Mouse (Mus musculus): ENCODE data around the gene Icam2. TPM values are rescaled to one million over a fixed set of nuclear protein-coding genes. Genes with fewer than 3 reads are reported as not detected.

Icam2 gene
- polyA plus RNA-seq (2015; fragmentation: Nextera tagmentation; extraction: Ambion mirVana), result 13.4 and 16.4 TPM in 2 replicates

DNA sequence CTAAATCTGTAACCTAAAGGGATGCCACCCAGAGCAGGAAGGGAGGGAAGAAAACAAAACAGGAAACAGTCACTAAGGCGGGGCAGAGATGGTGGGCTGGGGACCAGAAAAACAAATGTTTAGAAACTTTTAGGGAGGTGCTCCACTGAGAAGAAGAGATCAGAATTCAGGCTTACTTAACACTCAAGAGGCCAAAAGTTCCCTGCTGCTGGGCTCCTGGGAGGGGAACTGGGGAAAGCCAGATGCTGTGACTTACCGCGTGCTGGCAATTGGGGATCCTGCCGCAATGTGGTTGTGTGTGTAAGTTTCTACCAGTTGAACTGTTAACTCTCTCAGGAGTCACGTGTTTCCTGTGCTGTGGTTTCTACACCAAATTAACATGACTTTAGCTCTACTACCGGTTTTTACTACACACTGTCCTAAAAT is at the start of gene Icam2:
TSS of gene Icam2 (minus strand) at position 285 of the 426 bp plus-strand sequence.
- Histone ChIP-seq H3K9me3 (replicated peaks) (no peaks in the 10 kb centered on the region), H3K27me3 (no peaks in the 10 kb centered on the region), H3K4me3 (replicated peaks) (0 out of 2 replicates have a peak within 1 kb of the TSS, but pooled peaks have one; percentile 8), H3K36me3 (replicated peaks) (no peaks in the 10 kb centered on the region), H3K4me2 (peak within 1 kb of the TSS; percentile 31), H3K9ac (no peak within 1 kb of the TSS), H3K4me1 (replicated peaks) (peaks cover 48% of the 10 kb centered on the region), H3K27ac (replicated peaks) (peak within 1 kb of the TSS; percentile 39)
- ATAC-seq (ENCODE audit: insufficient read depth), result no peak
- WGBS (ENCODE audit: insufficient replicate concordance), result 15% methylated on average over 6 of the region's 6 CpGs

DNA sequence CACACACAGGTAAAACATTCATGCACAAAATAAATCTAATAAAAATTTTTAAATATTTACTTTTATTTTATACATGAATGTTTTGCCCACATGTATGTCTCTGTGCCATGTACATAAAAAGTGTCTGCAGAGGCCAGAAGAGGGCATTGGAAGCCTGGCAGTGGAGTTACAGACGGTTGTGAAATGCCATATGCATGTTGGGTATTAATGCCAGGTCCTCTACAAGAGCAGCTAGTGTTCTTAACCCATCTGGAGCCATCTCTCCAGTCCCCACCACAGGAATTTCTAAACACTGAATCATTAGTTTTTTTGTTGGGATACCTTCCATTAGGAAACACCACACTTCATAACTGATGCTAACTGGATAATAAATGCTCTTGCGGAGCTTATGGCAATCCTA is 49.7 kb upstream of the Icam2 start:
- ATAC-seq (ENCODE audit: insufficient read depth), result no peak
- H3K27me3 ChIP-seq, result no peaks in the 10 kb centered on the region
- no peaks in the 10 kb centered on the region for H3K9me3 ChIP-seq (replicated peaks)
- no peak overlapping the region for H3K9ac ChIP-seq
- H3K4me3 ChIP-seq (replicated peaks), result no peak overlapping the region
- no peak overlapping the region for H3K27ac ChIP-seq (replicated peaks)
- WGBS (ENCODE audit: insufficient replicate concordance), result 72% methylated on average over 2 of the region's 2 CpGs
- peaks cover 18% of the 10 kb centered on the region for H3K36me3 ChIP-seq (replicated peaks)
- H3K4me1 ChIP-seq (replicated peaks), result peaks cover 27% of the 10 kb centered on the region
- H3K4me2 ChIP-seq, result no peak overlapping the region

DNA sequence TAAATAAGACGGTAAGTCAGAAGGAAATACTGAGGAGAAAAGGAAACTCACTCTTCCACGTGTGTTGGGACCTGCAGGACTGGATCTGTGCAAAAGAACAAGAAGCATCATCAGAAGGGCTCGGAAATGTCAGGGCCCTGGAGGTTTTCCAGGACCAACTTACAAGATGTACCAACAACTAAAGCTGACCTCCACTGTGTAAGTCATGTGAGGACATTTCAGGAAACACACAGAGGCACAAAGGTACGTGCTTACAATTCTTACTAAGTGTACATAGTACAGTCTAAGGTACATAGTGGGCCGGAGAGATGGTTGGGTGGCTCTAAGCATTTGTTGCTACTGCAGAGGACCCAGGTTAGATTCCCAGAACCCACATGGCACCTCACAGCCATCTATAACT is 49.2 kb upstream of the Icam2 start:
- no peak overlapping the region for H3K4me3 ChIP-seq (replicated peaks)
- peaks cover 27% of the 10 kb centered on the region for H3K4me1 ChIP-seq (replicated peaks)
- no peaks in the 10 kb centered on the region for H3K27me3 ChIP-seq
- no peak overlapping the region for H3K27ac ChIP-seq (replicated peaks)
- no peaks in the 10 kb centered on the region for H3K9me3 ChIP-seq (replicated peaks)
- H3K4me2 ChIP-seq, result no peak overlapping the region
- H3K36me3 ChIP-seq (replicated peaks), result peaks cover 18% of the 10 kb centered on the region
- no peak overlapping the region for H3K9ac ChIP-seq
- 72% methylated on average over 5 of the region's 5 CpGs for WGBS (ENCODE audit: insufficient replicate concordance)
- ATAC-seq (ENCODE audit: insufficient read depth), result peak; percentile 67

DNA sequence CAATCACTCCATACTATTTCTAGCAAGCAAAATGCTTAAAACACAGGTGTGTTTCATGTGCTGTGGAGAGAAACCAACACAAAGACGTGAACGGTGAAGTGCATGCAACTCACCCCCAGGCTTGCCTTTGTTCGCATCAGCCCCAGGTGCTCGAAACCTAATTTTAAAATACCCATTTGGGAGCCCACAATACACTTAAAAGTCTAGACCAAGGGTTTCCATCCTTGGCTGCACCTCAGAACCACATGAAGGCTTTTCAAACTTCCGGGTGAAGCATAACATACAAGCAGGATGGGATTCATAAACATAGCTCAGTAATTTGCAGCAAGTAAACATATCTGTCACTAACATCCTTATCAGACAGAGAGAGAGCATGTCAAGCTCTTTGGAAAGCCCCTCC is 42.5 kb upstream of the Icam2 start:
- H3K36me3 ChIP-seq (replicated peaks), result peaks cover 32% of the 10 kb centered on the region
- H3K4me1 ChIP-seq (replicated peaks), result 0 out of 2 replicates have a peak, but pooled peaks cover 10% of the 10 kb centered on the region
- ATAC-seq (ENCODE audit: insufficient read depth), result no peak
- H3K27me3 ChIP-seq, result no peaks in the 10 kb centered on the region
- 81% methylated on average over 5 of the region's 5 CpGs for WGBS (ENCODE audit: insufficient replicate concordance)
- no peak overlapping the region for H3K4me3 ChIP-seq (replicated peaks)
- no peak overlapping the region for H3K4me2 ChIP-seq
- H3K9me3 ChIP-seq (replicated peaks), result no peaks in the 10 kb centered on the region
- no peak overlapping the region for H3K27ac ChIP-seq (replicated peaks)
- no peak overlapping the region for H3K9ac ChIP-seq

DNA sequence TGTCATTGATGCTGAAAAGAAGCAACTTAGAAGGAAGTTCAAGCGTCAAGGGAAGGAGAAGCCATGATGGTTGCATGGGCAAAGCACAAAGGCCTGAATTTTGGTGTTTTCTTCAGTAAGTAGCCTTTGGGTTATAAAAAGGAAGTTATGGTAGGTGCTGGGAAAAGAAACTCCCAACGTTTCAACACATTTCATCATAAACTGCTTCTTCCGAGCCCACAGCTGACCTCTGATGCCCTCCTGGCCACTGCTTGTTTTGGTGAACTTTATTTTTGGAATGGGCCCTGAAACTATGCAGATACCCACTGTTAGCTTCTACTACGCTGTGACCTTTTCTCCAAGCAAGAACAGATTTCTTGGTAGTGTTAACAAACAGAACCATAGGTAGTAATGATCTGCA is 41.8 kb upstream of the Icam2 start:
- H3K4me2 ChIP-seq, result no peak overlapping the region
- 0 out of 2 replicates have a peak, but pooled peaks cover 10% of the 10 kb centered on the region for H3K4me1 ChIP-seq (replicated peaks)
- no peaks in the 10 kb centered on the region for H3K27me3 ChIP-seq
- H3K36me3 ChIP-seq (replicated peaks), result peaks cover 36% of the 10 kb centered on the region
- H3K9ac ChIP-seq, result no peak overlapping the region
- H3K27ac ChIP-seq (replicated peaks), result 0 out of 2 replicates have a peak overlapping the region, but pooled peaks have one; percentile 20
- no peak for ATAC-seq (ENCODE audit: insufficient read depth)
- H3K4me3 ChIP-seq (replicated peaks), result no peak overlapping the region
- no peaks in the 10 kb centered on the region for H3K9me3 ChIP-seq (replicated peaks)
- WGBS (ENCODE audit: insufficient replicate concordance), result 55% methylated on average over 4 of the region's 4 CpGs

DNA sequence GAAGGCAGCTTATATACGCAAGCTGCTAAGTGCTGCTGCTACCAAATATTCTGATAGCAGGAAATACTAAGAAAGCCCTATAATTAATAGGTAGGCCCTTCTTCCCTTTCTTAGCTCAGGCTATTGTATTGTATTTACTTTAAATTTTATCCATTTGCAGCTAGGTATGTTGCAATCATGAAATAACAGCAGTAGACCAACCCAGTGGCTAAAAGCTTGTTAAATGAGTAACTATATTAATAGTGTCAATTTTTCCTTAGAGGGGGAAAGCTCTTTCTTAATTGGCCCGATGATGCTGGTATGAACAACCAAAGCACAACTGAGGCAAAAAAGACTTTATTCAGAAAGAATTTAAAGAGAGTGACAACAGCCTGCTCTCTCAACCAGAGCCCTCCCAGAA is 40.7 kb upstream of the Icam2 start:
- Histone ChIP-seq H3K4me2 (no peak overlapping the region), H3K27ac (replicated peaks) (0 out of 2 replicates have a peak overlapping the region, but pooled peaks have one; percentile 16), H3K9ac (no peak overlapping the region), H3K9me3 (replicated peaks) (no peaks in the 10 kb centered on the region), H3K36me3 (replicated peaks) (peaks cover 27% of the 10 kb centered on the region), H3K4me3 (replicated peaks) (no peak overlapping the region), H3K4me1 (replicated peaks) (0 out of 2 replicates have a peak, but pooled peaks cover 10% of the 10 kb centered on the region), H3K27me3 (no peaks in the 10 kb centered on the region)
- WGBS (ENCODE audit: insufficient replicate concordance), result 72% methylated on average over 2 of the region's 2 CpGs
- no peak for ATAC-seq (ENCODE audit: insufficient read depth)

GRCm38 (mm10) chr11:106428106-106428505 is 40.2 kb upstream of the Icam2 start:
- H3K4me3 ChIP-seq (replicated peaks), result no peak overlapping the region
- ATAC-seq (ENCODE audit: insufficient read depth), result no peak
- H3K4me2 ChIP-seq, result no peak overlapping the region
- no peak overlapping the region for H3K9ac ChIP-seq
- 24% methylated on average over 4 of the region's 4 CpGs for WGBS (ENCODE audit: insufficient replicate concordance)
- 0 out of 2 replicates have a peak, but pooled peaks cover 10% of the 10 kb centered on the region for H3K4me1 ChIP-seq (replicated peaks)
- no peaks in the 10 kb centered on the region for H3K9me3 ChIP-seq (replicated peaks)
- no peaks in the 10 kb centered on the region for H3K27me3 ChIP-seq
- peaks cover 27% of the 10 kb centered on the region for H3K36me3 ChIP-seq (replicated peaks)
- H3K27ac ChIP-seq (replicated peaks), result no peak overlapping the region

GRCm38 (mm10) chr11:106426447-106426846 is 38.6 kb upstream of the Icam2 start:
- H3K27me3 ChIP-seq, result no peaks in the 10 kb centered on the region
- WGBS (ENCODE audit: insufficient replicate concordance), result 75% methylated on average over 4 of the region's 4 CpGs
- H3K36me3 ChIP-seq (replicated peaks), result peaks cover 39% of the 10 kb centered on the region

DNA sequence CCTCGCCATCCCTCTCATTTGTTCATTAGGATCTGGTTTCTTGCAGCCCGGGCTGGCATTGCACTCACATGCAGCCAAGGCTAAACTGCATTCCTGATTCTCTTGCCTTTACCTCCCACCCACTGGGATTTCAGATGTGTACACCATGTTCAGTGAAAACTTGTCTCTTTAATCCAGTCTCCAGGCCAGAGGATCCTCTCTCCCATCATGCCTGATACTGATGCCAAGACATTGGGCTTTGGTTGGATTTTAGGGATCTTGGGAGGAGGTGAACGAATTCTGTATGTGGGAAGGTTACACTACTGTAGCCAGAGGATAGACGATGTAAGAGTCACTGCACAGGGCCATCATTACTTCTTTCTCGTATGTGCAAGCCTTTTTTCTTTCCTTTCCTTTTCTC is 37.3 kb upstream of the Icam2 start:
- Histone ChIP-seq H3K36me3 (replicated peaks) (peaks cover 45% of the 10 kb centered on the region), H3K27ac (replicated peaks) (no peak overlapping the region), H3K9ac (no peak overlapping the region), H3K4me1 (replicated peaks) (peaks cover 12% of the 10 kb centered on the region), H3K27me3 (no peaks in the 10 kb centered on the region), H3K4me3 (replicated peaks) (no peak overlapping the region), H3K4me2 (no peak overlapping the region), H3K9me3 (replicated peaks) (no peaks in the 10 kb centered on the region)
- ATAC-seq (ENCODE audit: insufficient read depth), result no peak
- 76% methylated on average over 5 of the region's 5 CpGs for WGBS (ENCODE audit: insufficient replicate concordance)

More at GRCm38 (mm10) chr11:106426447-106426846, 38.6 kb upstream of the Icam2 start:
- ATAC-seq (ENCODE audit: insufficient read depth), result no peak
- no peaks in the 10 kb centered on the region for H3K9me3 ChIP-seq (replicated peaks)
- no peak overlapping the region for H3K4me2 ChIP-seq
- no peak overlapping the region for H3K4me3 ChIP-seq (replicated peaks)
- 0 out of 2 replicates have a peak, but pooled peaks cover 10% of the 10 kb centered on the region for H3K4me1 ChIP-seq (replicated peaks)
- H3K27ac ChIP-seq (replicated peaks), result no peak overlapping the region
- no peak overlapping the region for H3K9ac ChIP-seq

DNA sequence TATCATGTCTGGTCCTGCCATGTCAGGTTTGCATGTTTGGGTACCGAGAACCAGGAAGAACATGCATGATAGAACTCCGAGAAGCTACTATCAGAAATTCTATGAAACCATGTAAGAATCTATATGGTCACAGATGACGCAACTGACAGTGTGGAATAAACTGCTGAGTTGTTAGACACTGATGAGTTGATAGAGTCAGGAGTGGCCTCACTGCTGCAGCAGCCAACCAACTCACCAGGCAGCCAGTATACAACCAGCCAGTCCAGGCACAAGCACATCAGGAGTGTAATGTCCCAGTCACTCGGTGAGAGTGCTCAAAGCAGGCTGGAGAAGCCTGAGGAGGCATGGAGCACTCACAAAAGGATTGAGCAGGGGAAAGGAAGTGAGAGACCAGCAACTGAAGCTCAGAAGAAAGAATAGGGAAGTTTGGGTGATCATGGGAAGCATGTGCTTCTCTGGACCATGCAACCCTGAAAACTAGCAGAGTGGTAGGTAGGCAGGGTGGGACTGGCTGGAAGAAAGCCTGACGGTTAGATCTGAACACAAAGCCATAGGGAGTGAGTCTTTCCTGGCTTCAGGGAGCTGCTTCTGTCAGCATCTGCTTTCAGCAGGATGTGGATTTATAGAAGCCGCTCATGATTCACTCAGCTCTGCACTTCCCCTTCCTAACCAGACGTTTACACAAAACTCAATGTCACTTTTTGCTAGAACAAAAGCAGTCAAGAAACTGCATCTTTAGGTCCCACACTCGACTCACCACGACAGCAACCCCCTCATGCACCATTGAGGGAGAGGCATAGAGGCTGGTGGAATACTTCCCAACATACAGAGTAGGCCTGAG is 31.6 kb upstream of the Icam2 start:
- Histone ChIP-seq H3K9ac (no peak overlapping the region), H3K4me2 (no peak overlapping the region), H3K9me3 (replicated peaks) (no peaks in the 10 kb centered on the region), H3K36me3 (replicated peaks) (peaks cover 49% of the 10 kb centered on the region), H3K4me3 (replicated peaks) (no peak overlapping the region), H3K27me3 (no peaks in the 10 kb centered on the region), H3K4me1 (replicated peaks) (peaks cover 22% of the 10 kb centered on the region), H3K27ac (replicated peaks) (peak overlapping the region; percentile 54)
- WGBS (ENCODE audit: insufficient replicate concordance), result 40% methylated on average over 9 of the region's 9 CpGs
- ATAC-seq (ENCODE audit: insufficient read depth), result no peak; the same call in 1 of the 2 replicates

DNA sequence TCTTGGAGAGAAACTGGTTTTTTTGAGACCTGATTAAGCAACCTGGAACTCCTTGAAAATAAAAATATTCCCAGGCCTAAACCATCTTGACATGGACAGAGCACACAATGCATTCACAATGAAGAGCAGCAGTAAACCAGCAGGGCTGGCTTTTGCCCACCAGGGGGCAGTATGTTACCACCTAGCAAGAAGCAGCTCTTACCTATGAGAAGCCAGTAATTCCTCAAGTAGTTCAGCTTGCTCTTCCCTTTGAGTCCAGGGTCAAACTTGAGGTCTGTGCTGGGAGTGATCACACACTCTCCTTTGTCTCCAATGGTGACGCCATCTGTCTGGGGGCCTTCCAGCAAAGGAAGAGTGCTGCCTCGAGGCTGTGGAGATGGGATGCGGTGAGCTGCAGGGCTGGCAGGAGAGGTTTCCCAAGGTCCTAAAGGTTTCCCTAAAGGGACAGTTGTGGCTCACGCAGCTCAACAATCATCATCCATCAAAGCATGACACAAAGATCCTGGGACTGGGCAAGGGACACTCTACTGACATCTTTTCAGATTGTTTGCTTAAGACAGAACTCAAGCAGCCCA is 30.8 kb upstream of the Icam2 start:
- H3K36me3 ChIP-seq (replicated peaks), result peaks cover 48% of the 10 kb centered on the region
- H3K9ac ChIP-seq, result no peak overlapping the region
- no peak overlapping the region for H3K27ac ChIP-seq (replicated peaks)
- ATAC-seq (ENCODE audit: insufficient read depth), result peak; percentile 40
- no peak overlapping the region for H3K4me2 ChIP-seq
- 53% methylated on average over 4 of the region's 4 CpGs for WGBS (ENCODE audit: insufficient replicate concordance)
- H3K4me1 ChIP-seq (replicated peaks), result peaks cover 22% of the 10 kb centered on the region
- H3K27me3 ChIP-seq, result no peaks in the 10 kb centered on the region
- no peaks in the 10 kb centered on the region for H3K9me3 ChIP-seq (replicated peaks)
- H3K4me3 ChIP-seq (replicated peaks), result no peak overlapping the region
